Mouse (Mus musculus) embryonic facial prominence, embryonic 13.5 days (tissue): ENCODE data around the gene Casp4. TPM values are rescaled to one million over a fixed set of nuclear protein-coding genes. Genes with fewer than 3 reads are reported as not detected.

ENCODE experiments used
- ATAC-seq: fragments of 200-750 bp; cut with Nextera tagmentation; 2 replicates; pipeline ENCODE4 v1.8.0; 2017; ENCODE audit warnings: low read depth; ENCODE audit not compliant: insufficient number of reproducible peaks, insufficient read depth, low FRiP score, low TSS enrichment
- H3K27ac ChIP-seq: fragments of 300-500 bp; sonication (generic); 2 replicates; pipeline ENCODE4 v1.5.1; 2015; ENCODE audit warnings: moderate library complexity, mild to moderate bottlenecking, inconsistent platforms
- H3K27me3 ChIP-seq: fragments of 300-500 bp; sonication (generic); 2 replicates; pipeline ENCODE4 v1.6.1; 2015; ENCODE audit warnings: mild to moderate bottlenecking, inconsistent platforms
- H3K36me3 ChIP-seq: fragments of 300-500 bp; sonication (generic); 2 replicates; pipeline ENCODE4 v1.6.1; 2015; ENCODE audit warnings: mild to moderate bottlenecking, inconsistent platforms
- H3K4me1 ChIP-seq: fragments of 300-500 bp; sonication (generic); 2 replicates; pipeline ENCODE4 v1.6.1; 2015; ENCODE audit warnings: inconsistent platforms
- H3K4me2 ChIP-seq: fragments of 300-500 bp; sonication (generic); 2 replicates; pipeline ENCODE4 v1.6.1; 2015; ENCODE audit warnings: moderate library complexity, mild to moderate bottlenecking, inconsistent platforms
- H3K4me3 ChIP-seq: fragments of 300-500 bp; sonication (generic); 2 replicates; pipeline ENCODE4 v1.5.1; 2015; ENCODE audit warnings: mild to moderate bottlenecking, inconsistent platforms
- H3K9ac ChIP-seq: fragments of 300-500 bp; sonication (generic); 2 replicates; pipeline ENCODE4 v1.6.1; 2015; ENCODE audit warnings: mild to moderate bottlenecking, inconsistent platforms
- H3K9me3 ChIP-seq: fragments of 300-500 bp; sonication (generic); 2 replicates; pipeline ENCODE4 v1.6.1; 2016; ENCODE audit warnings: inconsistent platforms
- WGBS: fragments of 180-500 bp; shearing (Covaris S2); methylation state at CpG from one replicate; pipeline ENCODE4 v1.1.7; 2015; ENCODE audit warnings: mixed read lengths; 5-methylcytosine and 5-hydroxymethylcytosine counted together
- polyA plus RNA-seq: library from polyadenylated mRNA; unstranded; fragments of >200 nt; fragmentation: Nextera tagmentation; extraction: Ambion mirVana; gene quantifications from 2 replicates; pipeline ENCODE4 v1.2.1, GENCODE M21; 2015

Casp4 gene
- 0.17 and 0.66 TPM in 2 replicates for polyA plus RNA-seq

- Histone ChIP-seq H3K4me2 (no peak within 1 kb of the TSS), H3K9ac (no peak within 1 kb of the TSS), H3K9me3 (no peaks in the 10 kb centered on the region), H3K4me3 (no peak within 1 kb of the TSS), H3K4me1 (no peaks in the 10 kb centered on the region), H3K36me3 (no peaks in the 10 kb centered on the region), H3K27me3 (no peaks in the 10 kb centered on the region), H3K27ac (no peak within 1 kb of the TSS)
- 70% methylated on average over 5 of the region's 5 CpGs for WGBS
- no peak for ATAC-seq
Observed at GRCm38 (mm10) chr9:5308561-5308960, at the start of gene Casp4. TSS of gene Casp4 (plus strand) at chr9:5308828.

DNA sequence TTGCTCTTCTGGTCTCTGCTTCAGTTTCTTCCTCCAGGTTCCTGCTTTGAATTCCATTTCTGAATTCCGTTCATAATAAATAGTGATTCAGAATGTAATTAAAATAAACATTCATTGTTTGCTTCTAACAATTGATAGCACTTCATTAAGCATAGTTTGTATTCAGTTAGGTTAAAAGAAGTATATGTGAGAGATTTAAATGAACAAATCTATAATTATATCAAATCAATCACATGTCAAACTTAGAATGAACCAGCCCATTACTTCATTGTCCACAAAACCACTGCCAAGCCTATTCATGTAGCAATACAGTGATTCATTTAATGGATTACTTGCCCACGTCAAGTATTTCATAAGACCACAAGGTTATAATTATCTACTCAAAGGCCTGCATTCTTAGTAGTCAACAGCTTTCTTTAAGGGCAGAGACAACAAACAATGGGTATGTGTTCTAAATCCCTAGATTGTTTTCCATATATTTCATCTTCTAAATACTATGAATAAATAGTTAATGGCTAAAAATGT, 44.6 kb upstream of the Casp4 start:
- no peak overlapping the region for H3K4me2 ChIP-seq
- ATAC-seq, result no peak
- 50% methylated on average over 2 of the region's 2 CpGs for WGBS

DNA sequence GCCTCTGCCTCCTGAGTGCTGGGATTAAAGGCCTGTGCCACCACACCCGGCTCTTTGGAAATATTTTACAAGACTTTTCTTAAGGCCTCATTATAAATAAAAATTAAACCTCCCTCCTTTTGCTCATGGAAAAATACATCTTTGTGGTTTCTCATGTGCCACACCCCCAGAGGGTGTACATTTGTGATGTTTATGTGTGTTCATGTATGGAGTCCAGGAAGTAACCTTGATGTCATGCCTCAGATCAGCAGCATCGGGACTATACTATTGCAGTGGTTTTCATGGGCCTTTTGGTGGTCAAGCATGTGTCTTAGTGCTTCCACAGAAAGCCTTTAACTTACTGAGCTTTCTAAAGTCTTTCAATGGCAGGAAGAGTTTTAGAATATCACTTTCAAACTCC, 38.4 kb upstream of the Casp4 start:
- H3K4me2 ChIP-seq, result no peak overlapping the region
- H3K27me3 ChIP-seq, result no peaks in the 10 kb centered on the region
- H3K4me3 ChIP-seq, result no peak overlapping the region
- no peaks in the 10 kb centered on the region for H3K9me3 ChIP-seq
- no peak overlapping the region for H3K27ac ChIP-seq
- no peaks in the 10 kb centered on the region for H3K36me3 ChIP-seq
- H3K4me1 ChIP-seq, result no peaks in the 10 kb centered on the region
- 87% methylated on average over 2 of the region's 2 CpGs for WGBS
- ATAC-seq, result no peak
- H3K9ac ChIP-seq, result no peak overlapping the region

More for the DNA sequence above, 44.6 kb upstream of the Casp4 start:
- Histone ChIP-seq H3K9ac (no peak overlapping the region), H3K4me1 (no peaks in the 10 kb centered on the region), H3K27me3 (no peaks in the 10 kb centered on the region), H3K9me3 (no peaks in the 10 kb centered on the region), H3K4me3 (no peak overlapping the region), H3K27ac (no peak overlapping the region), H3K36me3 (no peaks in the 10 kb centered on the region)

GRCm38 (mm10) chr9:5270884-5271283, 37.7 kb upstream of the Casp4 start:
- H3K9ac ChIP-seq, result no peak overlapping the region
- 46% methylated on average over 1 of the region's 1 CpGs for WGBS
- H3K4me3 ChIP-seq, result no peak overlapping the region
- H3K4me2 ChIP-seq, result no peak overlapping the region
- H3K36me3 ChIP-seq, result no peaks in the 10 kb centered on the region
- ATAC-seq, result no peak
- no peaks in the 10 kb centered on the region for H3K4me1 ChIP-seq
- H3K9me3 ChIP-seq, result no peaks in the 10 kb centered on the region
- H3K27me3 ChIP-seq, result no peaks in the 10 kb centered on the region
- no peak overlapping the region for H3K27ac ChIP-seq

DNA sequence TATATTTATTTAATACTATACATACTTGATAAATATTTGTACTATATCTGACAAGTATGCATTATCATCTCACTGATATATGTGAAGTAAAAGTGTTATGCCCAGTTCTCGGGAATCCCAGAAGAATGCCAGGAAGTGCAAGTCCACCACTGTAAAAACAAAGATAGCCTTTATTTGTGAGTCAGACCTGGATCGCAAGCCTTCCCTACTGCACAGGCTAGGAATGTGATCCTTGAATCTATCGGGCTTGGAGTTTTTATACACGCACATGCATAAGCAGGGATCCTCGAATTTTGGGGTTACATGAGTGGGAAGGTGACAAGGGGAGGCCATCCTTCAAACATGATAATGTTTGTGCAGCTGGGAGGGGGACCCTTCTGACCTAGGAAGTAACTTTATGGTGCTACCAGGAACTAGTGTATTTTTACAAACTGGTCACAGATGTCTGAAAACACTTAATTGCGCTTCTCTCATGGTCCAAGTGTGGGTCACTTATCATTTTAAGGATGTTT, 37.2 kb upstream of the Casp4 start:
- ATAC-seq, result no peak

GRCm38 (mm10) chr9:5286071-5286470, 22.6 kb upstream of the Casp4 start:
- no peak overlapping the region for H3K27ac ChIP-seq
- no peak overlapping the region for H3K4me2 ChIP-seq
- no peaks in the 10 kb centered on the region for H3K27me3 ChIP-seq
- H3K9me3 ChIP-seq, result no peaks in the 10 kb centered on the region
- no peak for ATAC-seq
- H3K4me1 ChIP-seq, result no peaks in the 10 kb centered on the region
- 93% methylated on average over 2 of the region's 2 CpGs for WGBS
- no peak overlapping the region for H3K9ac ChIP-seq
- no peak overlapping the region for H3K4me3 ChIP-seq
- H3K36me3 ChIP-seq, result no peaks in the 10 kb centered on the region

More for the DNA sequence above, 37.2 kb upstream of the Casp4 start:
- Histone ChIP-seq H3K9me3 (no peaks in the 10 kb centered on the region), H3K27me3 (no peaks in the 10 kb centered on the region), H3K9ac (no peak overlapping the region), H3K4me2 (no peak overlapping the region), H3K4me3 (no peak overlapping the region), H3K4me1 (no peaks in the 10 kb centered on the region), H3K36me3 (no peaks in the 10 kb centered on the region), H3K27ac (no peak overlapping the region)
- WGBS, result 68% methylated on average over 6 of the region's 6 CpGs

DNA sequence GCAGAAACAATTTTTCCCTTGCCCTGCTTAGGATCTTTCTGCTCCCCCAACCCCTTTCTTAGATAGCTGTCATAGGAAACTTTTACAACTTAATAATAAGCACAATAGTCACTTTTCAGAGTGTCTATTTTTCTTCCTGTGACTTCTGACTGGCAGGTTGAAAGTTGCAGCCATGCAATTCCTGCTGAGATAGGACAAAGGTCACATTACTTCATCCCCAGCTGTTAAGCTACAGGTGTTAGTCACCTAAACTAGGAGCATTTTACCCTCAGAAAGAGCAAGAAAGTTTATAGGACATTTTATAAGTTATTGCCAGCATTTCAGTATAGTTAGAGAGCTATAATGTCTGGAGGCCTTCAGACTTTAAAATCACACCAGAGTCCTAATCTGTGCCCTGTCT, 22.0 kb upstream of the Casp4 start:
- H3K36me3 ChIP-seq, result no peaks in the 10 kb centered on the region
- H3K4me1 ChIP-seq, result no peaks in the 10 kb centered on the region
- no peak overlapping the region for H3K9ac ChIP-seq
- H3K27me3 ChIP-seq, result no peaks in the 10 kb centered on the region
- no peak overlapping the region for H3K4me2 ChIP-seq
- no peak overlapping the region for H3K4me3 ChIP-seq
- no peak overlapping the region for H3K27ac ChIP-seq
- ATAC-seq, result no peak
- no peaks in the 10 kb centered on the region for H3K9me3 ChIP-seq

DNA sequence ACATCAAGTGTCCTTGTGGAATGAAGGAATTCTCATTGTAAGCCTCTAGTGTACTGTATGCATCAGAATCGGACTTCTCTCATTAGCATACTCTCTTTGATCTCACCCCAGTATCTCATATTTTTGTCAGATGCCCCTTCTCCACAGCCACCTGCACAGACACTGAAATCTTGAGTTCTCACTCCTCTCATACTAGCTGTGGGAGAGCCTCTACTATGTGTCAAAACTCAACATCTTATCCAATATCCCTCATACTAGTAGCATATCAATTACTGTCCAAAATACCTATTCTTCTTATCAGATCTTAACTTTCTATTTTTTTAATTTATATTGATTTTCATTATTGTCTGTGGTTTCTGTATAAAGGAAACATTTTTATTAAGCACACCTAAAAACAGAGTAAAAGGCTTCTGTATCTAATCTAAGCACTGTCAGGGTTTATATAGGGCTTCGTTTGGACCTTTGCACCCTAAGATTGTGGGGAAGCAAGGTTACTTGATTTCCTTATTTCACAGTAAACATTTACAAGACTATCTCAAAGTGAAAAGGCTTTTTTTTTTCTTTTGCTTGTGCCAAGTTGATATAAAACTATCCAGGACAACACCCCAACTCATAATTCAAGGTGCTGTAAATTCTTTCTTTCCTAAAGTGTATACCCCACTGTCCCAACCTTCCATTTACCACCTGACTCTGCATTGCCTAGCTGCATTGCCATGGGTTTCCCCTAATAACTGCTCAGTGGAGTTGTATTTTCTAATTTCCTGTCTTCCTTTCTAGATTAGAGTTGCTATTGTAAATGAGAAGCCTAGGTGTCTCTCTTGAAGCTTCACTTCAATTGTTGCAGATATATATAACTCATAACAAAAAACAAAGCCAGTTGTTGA, 12.0 kb upstream of the Casp4 start:
- Histone ChIP-seq H3K9me3 (no peaks in the 10 kb centered on the region), H3K27me3 (no peaks in the 10 kb centered on the region), H3K4me2 (no peak overlapping the region), H3K27ac (no peak overlapping the region), H3K4me1 (no peaks in the 10 kb centered on the region), H3K9ac (no peak overlapping the region), H3K4me3 (no peak overlapping the region), H3K36me3 (no peaks in the 10 kb centered on the region)
- no peak for ATAC-seq
- WGBS, result 71% methylated on average over 2 of the region's 2 CpGs

DNA sequence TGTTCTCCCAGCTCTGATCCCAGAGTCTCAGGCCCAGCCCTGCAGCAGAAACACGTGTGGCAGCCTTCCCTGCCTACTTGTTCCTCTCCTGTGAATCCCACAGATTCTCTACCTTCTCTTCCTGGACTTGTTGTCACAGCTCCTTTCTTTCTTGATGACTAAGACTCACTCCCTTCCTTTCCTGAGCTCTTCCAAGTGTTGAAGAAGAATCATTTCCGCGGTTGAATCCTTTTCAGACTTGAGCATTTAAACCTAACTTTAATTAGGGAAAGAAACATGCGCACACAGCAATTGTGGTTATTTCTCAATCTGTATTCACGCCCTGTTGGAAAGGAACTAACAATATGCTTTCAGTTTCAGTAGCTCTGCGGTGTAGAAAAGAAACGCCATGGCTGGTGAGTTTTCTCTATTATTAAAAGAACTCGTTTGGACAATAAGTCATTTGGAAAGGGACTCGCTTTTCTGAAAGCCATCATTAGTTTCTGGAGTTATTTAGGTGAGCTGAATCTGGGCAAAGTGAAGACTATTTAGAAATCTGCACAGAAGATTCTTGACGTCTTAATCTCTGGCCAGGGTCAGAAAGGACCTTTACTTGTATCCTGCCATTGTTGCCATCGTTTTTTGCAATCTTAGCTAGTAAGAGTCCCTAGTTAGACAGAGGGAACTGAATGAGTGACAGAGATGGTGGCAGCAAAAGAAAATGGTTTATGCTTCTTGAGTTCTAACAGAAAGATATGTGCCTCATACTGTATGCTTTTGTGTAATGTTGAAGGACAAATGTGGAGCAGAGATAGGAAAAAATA, 10.1 kb upstream of the Casp4 start, which contains the start of gene Casp1:
Gene Casp1 (plus strand): TSS at position 189 of the 803 bp plus-strand sequence.
- H3K4me1 ChIP-seq, result no peaks in the 10 kb centered on the region
- H3K27me3 ChIP-seq, result no peaks in the 10 kb centered on the region
- H3K36me3 ChIP-seq, result no peaks in the 10 kb centered on the region
- H3K9me3 ChIP-seq, result no peaks in the 10 kb centered on the region
- H3K27ac ChIP-seq, result no peak within 1 kb of the TSS
- H3K9ac ChIP-seq, result no peak within 1 kb of the TSS
- no peak within 1 kb of the TSS for H3K4me3 ChIP-seq
- WGBS, result 73% methylated on average over 11 of the region's 11 CpGs
- ATAC-seq, result no peak
- no peak within 1 kb of the TSS for H3K4me2 ChIP-seq

DNA sequence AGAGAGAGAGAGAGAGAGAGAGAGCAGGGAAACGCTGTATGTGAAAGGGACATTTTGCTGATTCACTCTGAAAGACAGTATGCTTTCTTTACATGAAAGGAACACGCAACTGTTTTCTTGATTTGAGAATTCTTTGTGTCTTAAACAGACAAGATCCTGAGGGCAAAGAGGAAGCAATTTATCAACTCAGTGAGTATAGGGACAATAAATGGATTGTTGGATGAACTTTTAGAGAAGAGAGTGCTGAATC, 9.6 kb upstream of the Casp4 start:
- no peak for ATAC-seq
- no peaks in the 10 kb centered on the region for H3K9me3 ChIP-seq
- H3K4me1 ChIP-seq, result no peaks in the 10 kb centered on the region
- H3K4me3 ChIP-seq, result no peak overlapping the region
- H3K4me2 ChIP-seq, result no peak overlapping the region
- H3K36me3 ChIP-seq, result no peaks in the 10 kb centered on the region
- 69% methylated on average over 2 of the region's 2 CpGs for whole genome bisulfite sequencing
- H3K9ac ChIP-seq, result no peak overlapping the region
- H3K27me3 ChIP-seq, result no peaks in the 10 kb centered on the region
- no peak overlapping the region for H3K27ac ChIP-seq

- no peak for ATAC-seq
- Histone ChIP-seq H3K9ac (no peak overlapping the region), H3K9me3 (no peaks in the 10 kb centered on the region), H3K4me3 (no peak overlapping the region), H3K4me2 (no peak overlapping the region), H3K27me3 (no peaks in the 10 kb centered on the region), H3K27ac (no peak overlapping the region), H3K36me3 (no peaks in the 10 kb centered on the region), H3K4me1 (no peaks in the 10 kb centered on the region)
Observed at GRCm38 (mm10) chr9:5310112-5310511, 1.5 kb downstream of the Casp4 start.

- 62% methylated on average over 4 of the region's 4 CpGs for WGBS
- no peaks in the 10 kb centered on the region for H3K9me3 ChIP-seq
- no peak overlapping the region for H3K9ac ChIP-seq
- ATAC-seq, result no peak
- H3K27me3 ChIP-seq, result no peaks in the 10 kb centered on the region
- no peaks in the 10 kb centered on the region for H3K4me1 ChIP-seq
- H3K4me2 ChIP-seq, result no peak overlapping the region
- no peak overlapping the region for H3K27ac ChIP-seq
- H3K36me3 ChIP-seq, result no peaks in the 10 kb centered on the region
- no peak overlapping the region for H3K4me3 ChIP-seq
Observed at GRCm38 (mm10) chr9:5311435-5311834, 2.8 kb downstream of the Casp4 start.
